Mouse (Mus musculus) embryo, embryonic 10.5 days (tissue): ENCODE data around the gene Ndufs2.

Experiments used
- DNase-seq: peaks from one replicate; pipeline ENCODE4 v3.0.0-alpha.2; 2015; ENCODE audit warnings: low spot score

The Ndufs2 gene

DNA sequence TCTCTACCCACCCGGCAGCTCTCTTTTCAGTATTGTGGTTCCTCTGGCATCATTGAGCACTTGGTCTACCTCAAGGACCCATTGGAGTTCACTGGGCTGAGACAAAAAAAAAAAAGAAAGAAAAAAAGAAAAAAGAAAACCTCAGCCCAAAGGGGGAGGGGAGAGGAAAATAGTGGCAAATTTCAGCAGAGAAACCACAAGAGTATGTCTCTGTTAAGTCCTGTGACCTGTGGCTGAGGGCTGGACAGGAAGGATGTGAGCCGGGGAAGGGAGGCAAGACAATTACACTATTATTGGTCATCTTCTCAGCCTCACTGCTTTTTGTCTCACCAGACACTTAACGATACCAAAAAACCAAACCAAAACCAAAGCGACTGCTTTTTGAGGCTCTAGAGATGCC is 19.3 kb downstream of the Ndufs2 start:
- no peak for DNase-seq

DNA sequence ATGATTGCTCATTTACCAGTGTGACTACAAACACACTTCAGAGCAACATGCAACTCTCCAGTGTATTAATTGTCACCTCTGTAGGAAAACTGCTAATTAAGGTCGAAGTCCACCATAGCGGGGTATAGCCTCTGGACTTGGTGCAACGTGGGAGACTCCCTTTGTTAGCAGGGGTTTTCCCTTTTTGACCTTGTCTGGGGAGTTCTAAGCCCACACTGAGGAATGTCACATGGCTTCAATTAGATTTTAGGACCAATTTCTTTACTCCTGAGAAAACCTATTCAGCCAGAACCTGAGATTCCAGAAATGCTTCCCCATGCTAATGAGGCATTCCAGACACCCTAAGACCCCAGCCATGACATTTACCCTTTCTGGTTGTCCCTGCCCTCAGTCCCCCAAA is 21.0 kb downstream of the Ndufs2 start:
- peak; percentile 46 for DNase-seq

DNA sequence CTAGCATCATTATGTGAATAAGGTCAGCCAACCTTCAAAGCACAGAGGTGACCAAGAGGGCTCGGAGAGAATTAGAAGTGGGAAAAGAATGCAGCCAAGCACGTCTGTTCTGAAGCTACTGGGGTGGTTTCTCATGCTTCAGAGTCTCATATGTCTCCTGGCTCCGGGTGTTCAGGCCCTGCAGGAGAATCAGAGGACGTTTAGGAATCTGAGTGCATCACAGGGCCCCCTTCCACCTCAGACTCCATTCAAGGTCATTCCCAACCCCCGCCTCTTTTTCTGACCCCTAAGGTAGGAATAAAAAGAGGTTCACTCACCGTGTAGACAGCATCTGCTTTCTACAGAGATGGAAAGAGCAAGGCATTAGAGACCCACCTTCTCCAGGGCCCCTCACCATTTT is 21.4 kb downstream of the Ndufs2 start:
- DNase-seq: peak; percentile 9

DNA sequence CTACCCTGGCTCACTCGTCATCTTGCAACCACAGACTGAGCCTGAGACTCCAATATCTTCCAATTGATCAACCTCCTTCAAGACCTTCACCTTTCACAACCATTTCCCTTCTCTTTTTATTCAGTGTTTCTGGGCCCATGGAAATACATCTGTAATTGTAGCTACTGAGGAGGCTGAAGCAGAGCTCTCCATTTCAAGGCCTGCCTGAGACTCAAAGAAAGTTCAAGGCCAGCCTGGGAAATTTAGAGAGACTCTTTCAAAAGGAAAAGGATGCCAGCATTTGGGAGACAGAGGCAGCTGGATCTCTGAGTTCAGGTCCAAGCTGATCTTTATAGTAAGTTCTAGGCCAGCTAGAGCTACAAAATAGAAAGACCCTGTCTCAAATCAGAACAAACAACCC is 23.3 kb downstream of the Ndufs2 start:
- DNase-seq: no peak

DNA sequence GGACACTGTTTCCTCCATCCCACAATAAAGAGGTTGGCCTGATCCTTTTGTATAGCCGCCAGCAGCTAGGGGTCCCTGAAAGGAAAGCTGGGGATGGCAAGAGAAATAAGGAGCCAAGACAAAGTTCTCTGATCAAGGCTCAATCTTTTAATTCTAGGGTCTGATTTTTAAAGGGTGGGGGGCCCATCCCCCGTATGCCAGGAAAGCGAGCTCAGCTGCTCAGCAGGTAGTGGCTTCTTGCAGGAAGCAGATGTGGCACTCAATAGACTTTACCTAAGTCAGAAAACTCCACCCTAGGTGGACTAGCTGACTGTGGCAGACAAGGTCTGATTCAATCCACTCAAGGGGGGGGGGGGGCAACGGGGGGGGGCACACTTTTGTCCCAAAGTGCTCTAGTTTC is 24.4 kb downstream of the Ndufs2 start:
- DNase-seq: no peak

DNA sequence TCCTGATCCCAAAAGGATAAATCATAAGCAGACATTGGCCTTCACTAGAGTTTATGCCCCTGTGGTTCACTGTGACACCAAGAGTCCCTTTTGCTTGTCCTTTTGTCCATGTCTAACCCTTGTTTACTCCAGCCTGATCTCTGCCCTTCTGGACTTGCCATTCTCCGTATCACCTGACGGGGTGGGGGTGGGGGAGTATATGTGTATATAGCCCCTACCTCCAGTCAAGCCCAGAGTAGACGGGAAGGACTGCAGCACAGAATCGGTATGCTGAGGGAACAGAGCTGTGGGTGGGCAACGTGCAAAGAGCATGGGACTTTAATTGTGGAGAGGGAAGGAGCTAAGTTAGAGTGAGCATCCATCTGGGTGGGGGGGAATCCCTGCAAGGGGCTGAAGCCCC is 26.3 kb downstream of the Ndufs2 start, which contains the start of gene Apoa2:
Gene Apoa2, plus strand, starts transcription at position 198 of the 400 bp plus-strand sequence.
- DNase-seq: no peak

DNA sequence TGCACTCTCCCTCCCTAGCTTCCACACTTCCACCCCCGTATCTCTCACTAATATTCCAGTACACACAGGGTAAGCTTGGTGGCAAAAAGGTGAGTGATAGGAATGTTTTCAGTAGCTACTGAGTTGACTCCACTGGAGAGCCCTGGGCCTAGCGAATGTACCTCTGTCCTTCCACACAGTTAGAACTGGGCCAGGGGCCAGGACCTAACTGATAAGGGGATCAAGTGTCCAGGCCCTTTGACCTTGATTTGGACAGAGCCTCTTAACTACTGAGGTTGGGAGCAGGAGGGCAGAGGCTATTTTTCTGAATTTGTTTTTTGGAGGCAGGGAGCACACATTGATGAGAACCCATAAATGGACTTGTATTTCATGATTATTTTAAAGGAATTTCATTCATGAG is 27.4 kb downstream of the Ndufs2 start:
- no peak for DNase-seq

DNA sequence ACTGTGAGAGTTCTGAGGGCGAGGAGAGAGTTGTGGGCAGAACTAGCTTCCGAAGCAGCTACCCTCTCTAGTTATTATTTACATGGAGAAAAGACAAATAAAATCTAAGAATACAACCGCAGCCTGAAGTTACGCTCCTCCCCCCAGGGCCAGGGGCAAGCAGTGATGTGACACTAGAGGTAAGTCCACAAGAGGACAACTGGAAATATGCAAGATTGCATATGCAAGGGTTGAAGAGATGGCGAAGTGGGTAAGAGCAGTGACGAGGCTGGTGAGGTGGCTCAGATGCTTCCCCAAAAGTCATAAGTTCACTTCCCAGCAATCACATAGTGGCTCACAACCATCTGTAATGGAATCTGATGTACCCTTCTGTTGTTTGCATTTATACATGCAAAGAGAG is 28.0 kb downstream of the Ndufs2 start:
- no peak for DNase-seq

DNA sequence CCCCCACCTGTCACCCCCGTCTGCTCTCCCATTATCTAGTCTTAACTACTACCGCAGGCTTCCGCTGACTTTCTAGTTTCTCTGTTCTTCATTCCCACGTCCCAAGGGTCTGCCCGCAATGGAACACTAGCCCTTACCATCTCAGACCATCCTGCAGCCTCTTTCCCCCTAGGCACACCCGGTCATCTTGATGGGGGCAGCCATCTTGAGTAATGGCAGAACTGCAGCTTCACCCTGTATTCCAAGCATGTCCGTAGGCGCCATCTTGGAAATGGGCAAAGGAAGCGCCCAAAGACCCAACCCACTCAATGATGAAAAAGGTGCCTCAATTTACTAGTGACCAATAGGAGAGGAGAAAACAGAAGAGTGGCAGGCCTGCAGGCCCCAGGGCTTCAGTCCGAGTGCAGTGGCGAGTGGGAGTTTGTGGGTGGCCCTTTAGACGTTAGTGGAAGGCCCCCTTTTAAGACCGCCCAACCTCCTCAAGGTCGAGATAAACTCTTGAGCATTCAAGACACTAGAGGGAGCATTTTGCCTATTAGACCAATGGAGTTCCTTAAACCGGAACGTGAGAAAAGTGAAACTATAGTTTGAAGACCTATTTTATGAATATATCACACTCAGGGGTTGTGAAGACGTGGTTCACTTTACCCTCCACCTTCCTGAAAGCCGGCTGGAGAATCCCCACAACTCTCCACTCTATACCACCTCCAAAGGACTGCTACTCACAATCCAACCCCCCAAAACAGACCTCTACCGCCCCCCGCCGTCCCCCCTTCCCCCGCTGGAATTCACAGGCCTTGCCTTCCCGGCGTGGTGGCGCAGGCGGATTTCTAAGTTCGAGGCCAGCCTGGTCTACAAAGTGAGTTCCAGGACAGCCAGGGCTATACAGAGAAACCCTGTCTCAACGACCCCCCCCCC is 28.7 kb downstream of the Ndufs2 start, which contains the start of gene Tomm40l:
Gene Tomm40l, minus strand, starts transcription at position 277 of the 918 bp plus-strand sequence.
- DNase-seq: peak; percentile 98

DNA sequence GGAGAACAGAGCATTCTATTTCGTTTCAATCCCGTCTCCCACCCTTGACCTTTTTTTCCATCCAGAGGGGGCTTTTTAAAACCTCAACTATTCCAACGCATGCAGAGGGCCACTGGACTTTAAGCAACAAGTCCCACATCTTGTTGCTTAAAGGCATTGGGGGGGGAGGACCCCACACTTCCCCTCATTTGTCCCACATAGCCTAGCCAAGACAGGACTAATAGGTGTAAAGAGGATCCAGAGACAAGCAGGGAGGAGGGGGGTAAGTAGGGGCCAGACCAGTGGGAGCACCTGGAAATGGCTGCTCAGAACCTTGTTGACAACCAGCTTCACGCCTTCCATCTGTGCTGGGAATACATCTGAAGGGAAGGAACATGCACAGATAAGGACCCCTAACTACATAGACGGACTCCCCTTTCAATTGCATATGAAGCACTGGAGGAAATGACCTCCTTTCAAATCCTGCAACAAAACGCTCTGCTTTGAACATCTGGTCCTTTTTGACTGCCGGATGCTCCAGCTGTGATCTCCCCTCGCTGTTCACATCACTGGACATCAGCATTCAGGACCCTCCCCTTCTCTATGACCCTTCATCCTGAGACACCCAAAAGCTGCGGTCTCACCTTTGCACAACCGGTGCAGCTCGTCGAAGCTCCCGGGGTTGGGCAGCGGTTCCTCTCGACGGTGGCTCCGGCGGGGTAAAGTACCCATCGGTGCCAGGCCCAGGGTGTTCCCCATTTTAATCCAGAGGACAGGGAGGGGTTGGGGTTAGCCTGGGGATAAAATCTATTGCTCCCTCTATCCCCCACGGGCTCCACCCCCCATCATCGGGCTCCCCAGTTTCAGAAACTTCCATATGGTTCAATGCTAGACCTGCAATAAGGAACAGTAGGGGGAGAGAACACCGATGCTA is 29.7 kb downstream of the Ndufs2 start:
- peak; percentile 37 for DNase-seq

DNA sequence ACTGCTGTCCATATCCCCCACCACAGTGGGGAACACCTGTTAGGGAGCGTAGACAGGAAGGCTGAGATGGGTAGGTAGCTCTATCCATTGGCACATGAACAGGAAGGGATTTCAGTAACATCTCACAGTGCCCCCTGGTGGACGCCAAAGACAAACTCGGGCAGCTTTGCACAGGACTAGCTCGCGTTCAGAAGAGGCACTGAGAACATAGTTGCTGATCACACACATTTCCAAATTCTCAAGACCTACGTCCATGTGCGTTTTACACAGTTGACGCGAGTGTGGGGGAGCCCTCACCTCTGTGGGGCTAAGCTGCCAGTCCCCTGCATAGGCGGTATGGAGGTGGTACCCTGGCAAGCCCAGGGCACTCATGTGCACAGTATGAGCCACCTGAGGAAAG is 30.3 kb downstream of the Ndufs2 start:
- DNase-seq: peak; percentile 91

DNA sequence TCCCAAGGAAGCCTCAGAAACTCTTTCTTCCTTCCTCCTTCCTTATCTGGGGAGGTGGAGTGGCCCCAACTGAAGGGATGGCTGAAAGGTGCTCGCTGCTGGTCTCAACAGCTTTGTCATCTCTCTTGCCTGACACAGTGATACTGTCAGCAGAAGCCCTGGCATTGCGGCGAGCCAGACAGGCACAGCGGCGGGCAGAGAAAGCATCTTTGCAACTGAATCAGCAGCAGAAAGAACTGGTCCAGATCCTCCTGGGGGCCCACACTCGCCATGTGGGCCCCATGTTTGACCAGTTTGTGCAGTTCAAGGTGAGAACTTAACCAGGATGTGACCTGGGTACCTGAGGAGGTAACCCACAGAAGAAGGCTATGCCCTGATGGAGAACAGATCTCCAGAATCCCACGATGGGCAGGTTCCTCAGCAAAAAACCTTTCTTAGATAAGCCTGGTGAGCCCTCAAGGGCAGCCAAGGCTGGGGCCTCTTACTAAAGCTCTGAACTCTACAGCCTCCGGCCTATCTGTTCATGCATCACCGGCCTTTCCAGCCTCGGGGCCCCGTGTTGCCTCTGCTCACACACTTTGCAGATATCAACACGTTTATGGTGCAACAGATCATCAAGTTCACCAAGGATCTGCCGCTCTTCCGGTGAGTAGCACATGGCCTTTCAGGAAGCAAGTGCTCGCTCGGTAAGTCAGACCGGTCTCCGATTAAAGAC is 34.8 kb downstream of the Ndufs2 start:
- no peak for DNase-seq

DNA sequence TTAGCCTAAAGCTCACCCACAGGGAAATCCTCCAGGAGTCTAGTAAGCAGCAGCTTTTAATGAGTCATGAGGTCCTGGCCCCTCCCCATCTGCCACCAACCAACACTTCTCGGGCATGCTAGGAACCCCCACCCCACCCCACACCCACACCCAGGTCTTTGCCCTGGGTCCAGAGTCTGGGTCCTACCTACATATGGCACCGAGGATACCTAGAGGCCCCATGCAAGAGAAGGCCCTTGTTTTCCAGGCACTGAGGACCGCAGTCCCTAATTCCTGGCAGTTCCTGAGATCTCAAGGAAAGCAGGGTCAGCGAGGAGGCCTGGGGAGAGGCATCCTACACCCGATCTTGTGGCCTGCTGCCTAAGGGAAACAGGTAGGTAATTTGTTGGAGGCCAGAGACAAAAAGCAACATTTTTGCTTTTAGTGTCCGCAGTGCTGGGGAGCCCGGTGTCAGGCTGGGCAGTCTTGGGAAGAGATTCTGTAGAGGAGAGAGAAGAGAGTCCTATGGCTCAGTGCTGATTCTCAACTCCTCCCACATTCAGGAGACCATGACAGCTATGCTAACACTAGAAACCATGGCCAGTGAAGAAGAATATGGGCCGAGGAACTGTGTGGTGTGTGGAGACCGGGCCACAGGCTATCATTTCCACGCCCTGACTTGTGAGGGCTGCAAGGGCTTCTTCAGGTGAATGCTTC is 37.2 kb downstream of the Ndufs2 start, which contains the start of gene Nr1i3:
Gene Nr1i3, plus strand, starts transcription at position 170 of the 696 bp plus-strand sequence.
- no peak for DNase-seq

DNA sequence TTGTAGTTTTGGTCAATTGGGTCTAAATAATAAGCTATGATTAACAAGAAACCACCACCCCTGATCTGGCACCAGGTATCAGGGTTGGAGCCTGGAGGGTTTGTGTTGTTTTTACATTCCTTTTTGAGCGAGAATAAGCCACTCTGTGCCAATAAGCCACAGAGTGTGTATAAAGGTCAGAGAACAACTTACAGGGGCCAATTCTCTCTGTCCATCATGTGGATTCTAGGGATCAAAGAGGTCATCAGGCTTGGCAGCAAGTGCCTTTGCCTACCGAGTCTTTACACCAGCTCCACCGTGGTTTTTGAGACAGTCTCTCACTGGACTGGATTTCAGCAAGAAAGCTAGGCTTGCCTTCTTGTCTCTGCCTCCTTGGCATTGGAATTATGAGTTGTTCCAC is 38.3 kb downstream of the Ndufs2 start:
- no peak for DNase-seq

DNA sequence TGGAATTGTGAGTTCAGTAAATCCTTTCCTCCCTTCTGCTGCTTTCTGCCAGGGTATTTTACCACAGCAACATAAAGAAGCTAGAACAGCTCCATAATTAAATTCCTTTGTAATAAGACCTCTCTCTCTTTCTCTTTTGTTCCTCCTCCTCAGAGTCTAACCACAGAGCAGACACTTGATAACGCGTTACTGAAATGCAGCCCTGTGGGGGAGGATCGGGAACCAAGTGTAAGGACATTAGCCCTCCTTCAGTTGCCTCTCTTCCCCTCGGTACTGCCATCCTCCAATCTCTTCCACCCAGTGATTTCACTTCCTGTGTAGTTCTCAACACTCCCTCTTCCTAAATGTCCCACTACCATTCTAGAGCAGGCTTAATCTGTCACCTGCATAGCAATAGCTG is 41.8 kb downstream of the Ndufs2 start:
- no peak for DNase-seq

DNA sequence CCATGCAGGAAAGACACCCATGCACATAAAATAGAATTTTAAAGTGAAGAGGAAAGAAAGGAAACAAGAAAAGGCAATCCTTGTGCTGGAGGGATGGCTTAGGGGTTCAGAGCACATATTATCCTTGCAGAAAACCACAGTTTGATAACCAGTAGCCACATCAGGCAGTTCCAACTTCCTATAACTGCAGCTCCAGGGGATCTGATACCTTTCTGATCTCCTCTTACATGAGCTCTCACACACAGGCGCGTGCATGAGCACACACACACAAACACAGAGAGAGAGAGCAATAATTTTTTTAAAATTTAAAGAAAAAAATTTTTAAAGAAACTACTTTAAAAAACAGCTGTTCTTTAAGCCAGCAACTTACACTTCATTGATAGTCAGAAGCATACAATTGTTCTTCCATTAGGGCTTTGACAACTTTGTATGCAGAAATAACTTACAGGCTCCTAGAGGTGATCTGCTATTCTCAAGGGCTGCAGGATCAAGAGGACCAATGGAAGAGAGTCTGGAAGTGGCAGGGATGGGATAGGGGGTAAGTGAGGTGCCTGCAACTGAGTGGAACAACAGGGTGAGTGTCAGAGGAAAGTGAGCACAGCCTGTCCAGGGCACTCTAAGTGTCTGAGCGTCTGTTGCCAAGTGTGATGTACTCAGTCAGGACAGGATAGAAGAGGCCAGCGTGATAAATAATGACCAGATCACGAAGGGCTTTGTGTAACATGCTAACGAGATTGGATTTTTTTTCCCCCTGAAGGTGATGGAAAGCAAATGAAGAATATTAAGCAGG is 45.3 kb downstream of the Ndufs2 start:
- no peak for DNase-seq

DNA sequence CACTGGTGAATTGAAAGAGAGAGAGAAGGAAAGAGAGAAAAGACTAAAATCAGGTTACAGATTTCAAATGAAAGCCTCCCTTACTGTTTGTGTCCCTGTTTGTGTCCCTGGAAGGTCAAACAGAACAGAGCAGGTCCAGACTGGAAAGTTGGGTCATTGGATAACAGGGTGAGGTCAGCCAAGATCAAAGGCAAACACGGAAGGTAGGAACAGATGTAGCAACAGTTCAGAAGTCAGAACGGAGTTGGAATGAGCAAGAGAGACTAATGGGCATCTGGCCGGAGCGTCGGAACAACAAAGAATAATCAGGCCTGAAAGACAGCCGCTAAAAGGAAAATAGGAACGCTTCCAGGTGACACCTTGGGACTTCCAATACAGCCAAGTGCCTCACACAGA is 46.9 kb downstream of the Ndufs2 start:
- no peak for DNase-seq

DNA sequence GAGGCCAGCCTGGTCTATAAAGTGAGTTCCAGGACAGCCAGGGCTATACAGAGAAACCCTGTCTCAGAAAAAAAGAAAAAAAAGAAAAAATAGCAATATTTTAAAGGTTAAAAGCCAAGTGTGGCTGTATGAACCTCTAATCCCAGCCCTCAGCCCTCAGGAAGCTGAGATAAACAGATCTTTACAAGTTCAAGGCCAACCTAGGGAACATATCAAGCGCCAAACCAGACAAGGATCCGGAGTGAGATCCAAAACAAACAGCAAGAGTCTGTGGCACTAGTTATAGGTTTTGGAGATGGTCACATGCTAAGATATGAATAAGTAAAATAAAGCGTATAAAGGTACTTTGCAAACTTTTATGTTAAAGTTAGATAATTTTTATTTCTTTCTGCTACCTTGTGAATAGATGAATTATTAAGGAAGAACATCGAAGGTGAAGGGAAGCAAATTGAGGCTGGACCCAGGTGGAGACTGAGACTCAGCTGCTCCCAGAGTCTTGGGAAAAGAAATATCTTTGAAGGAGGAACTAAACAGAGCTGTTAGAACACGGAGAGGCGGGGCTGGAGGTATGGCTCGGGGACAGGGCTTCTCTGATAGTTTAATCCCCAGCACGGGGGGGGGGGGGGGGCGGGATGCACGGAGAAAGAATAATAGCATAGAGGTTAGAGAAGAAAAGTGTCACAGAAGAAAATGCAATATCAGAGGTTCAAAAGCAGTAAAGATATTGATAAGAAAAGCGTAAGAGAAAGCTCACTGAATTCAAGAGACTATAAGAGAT is 47.5 kb downstream of the Ndufs2 start:
- DNase-seq: no peak

DNA sequence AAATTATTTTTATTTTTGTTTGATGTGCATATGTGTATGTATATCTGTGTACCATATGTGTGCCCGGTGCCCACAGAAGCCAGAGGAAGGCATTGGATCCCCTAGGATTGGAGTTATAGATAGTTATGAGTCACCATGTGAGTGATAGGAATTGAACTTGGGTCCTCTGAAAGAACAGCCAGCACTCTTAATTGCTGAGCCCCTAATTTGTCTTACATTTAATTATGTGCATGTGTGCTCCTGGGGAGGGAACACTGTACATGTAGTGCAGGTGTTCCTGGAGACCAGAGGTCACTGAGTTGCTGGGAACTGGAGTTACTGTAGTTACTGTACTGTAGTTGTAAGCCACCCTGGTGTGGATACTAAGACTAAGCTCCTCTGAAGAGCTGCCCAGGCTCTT is 50.4 kb downstream of the Ndufs2 start:
- no peak for DNase-seq

DNA sequence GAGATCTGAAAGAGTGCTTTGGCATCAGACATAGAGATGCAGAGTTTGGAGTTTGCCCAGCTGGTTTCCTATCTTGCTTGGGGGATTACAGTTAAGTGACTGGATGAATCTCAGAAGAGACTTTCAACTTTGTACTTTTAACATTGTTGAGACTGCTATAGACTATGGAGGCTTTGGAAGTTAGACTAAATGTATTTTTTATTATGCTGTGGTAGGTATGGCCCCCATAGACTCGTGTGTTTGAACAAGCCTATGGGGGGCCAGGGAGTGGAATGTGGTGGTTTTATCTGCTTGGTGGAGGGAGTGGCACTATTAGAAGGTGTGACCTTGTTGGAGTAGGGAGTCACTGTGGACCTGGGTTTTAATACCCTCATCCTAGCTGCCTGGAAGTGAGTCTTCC is 51.7 kb downstream of the Ndufs2 start:
- no peak for DNase-seq
